Mouse (Mus musculus) MEL (cell line): ENCODE data around the gene Tnni3k. TPM values are rescaled to one million over a fixed set of nuclear protein-coding genes. Genes with fewer than 3 reads are reported as not detected.
A peak's percentile ranks its signal among the peaks of the same experiment; 100 is the strongest.

Experiments
- DNase-seq: peaks from one replicate; pipeline ENCODE4 v3.0.0; 2011; ENCODE audit warnings: low read depth, low spot score
- H3K27ac ChIP-seq: 2 replicates; pipeline ENCODE4 v1.5.1; 2012; ENCODE audit warnings: low read depth, mild to moderate bottlenecking, control low read depth, low read length, moderate library complexity; ENCODE audit not compliant: control insufficient read depth
- H3K27me3 ChIP-seq, 2 experiments: fragments of 150-350 bp in 1 of 2; sonication (generic) in 1 of 2; 2 replicates each; pipeline ENCODE4 v1.6.1; 2012; ENCODE audit warnings: low read length in 2 of 2, mild to moderate bottlenecking in 2 of 2, improper control_type of control experiment in 1 of 2, moderate library complexity in 1 of 2; ENCODE audit not compliant: insufficient read depth in 2 of 2, control insufficient read depth in 1 of 2
- H3K36me3 ChIP-seq, 2 experiments: 2 replicates each; pipeline ENCODE4 v1.6.1; 2012 to 2014; ENCODE audit warnings: low read length in 2 of 2, improper control_type of control experiment in 1 of 2, inconsistent platforms in 1 of 2, mild to moderate bottlenecking in 1 of 2; ENCODE audit not compliant: insufficient read depth in 2 of 2, control insufficient read depth in 1 of 2
- H3K4me1 ChIP-seq, 2 experiments: fragments of 150-350 bp in 1 of 2; sonication (generic) in 1 of 2; 2 replicates each; pipeline ENCODE4 v1.6.1; 2012; ENCODE audit warnings: low read length in 2 of 2, improper control_type of control experiment in 1 of 2, mild to moderate bottlenecking in 1 of 2; ENCODE audit not compliant: insufficient read depth in 2 of 2, control insufficient read depth in 1 of 2
- H3K4me3 ChIP-seq, 2 experiments: fragments of 150-350 bp in 1 of 2; sonication (generic) in 1 of 2; 2 replicates each; pipeline ENCODE4 v1.5.1; 2012; ENCODE audit warnings: low read depth in 2 of 2, low read length in 2 of 2, mild to moderate bottlenecking in 2 of 2, moderate library complexity in 2 of 2, control low read depth in 1 of 2, improper control_type of control experiment in 1 of 2; ENCODE audit not compliant: control insufficient read depth in 1 of 2, insufficient read depth in 1 of 2
- H3K79me2 ChIP-seq: 2 replicates; pipeline ENCODE4 v1.6.1; 2012; ENCODE audit warnings: mild to moderate bottlenecking, low read length, moderate library complexity; ENCODE audit not compliant: control insufficient read depth, poor library complexity, insufficient read depth
- H3K9ac ChIP-seq: 2 replicates; pipeline ENCODE4 v1.6.1; 2012; ENCODE audit warnings: low read depth, mild to moderate bottlenecking, control low read depth, low read length, moderate library complexity; ENCODE audit not compliant: control insufficient read depth, poor library complexity, severe bottlenecking
- H3K9me3 ChIP-seq: fragments of 150-350 bp; sonication (generic); replicated peaks from 2 replicates; pipeline ENCODE4 v1.6.1; 2012; ENCODE audit warnings: mild to moderate bottlenecking, low read length, improper control_type of control experiment, moderate library complexity; ENCODE audit not compliant: insufficient read depth
- CHD1 ChIP-seq: IDR thresholded peaks from 2 replicates; pipeline ENCODE4 v1.6.1; 2012; ENCODE audit warnings: low read depth, mild to moderate bottlenecking, inconsistent platforms, low read length, improper control_type of control experiment
- ELF1 ChIP-seq: IDR thresholded peaks from 2 replicates; pipeline ENCODE4 v1.6.1; 2014; ENCODE audit warnings: low read depth, mild to moderate bottlenecking, inconsistent platforms, low read length, improper control_type of control experiment, moderate library complexity
- EP300 ChIP-seq, 2 experiments: IDR thresholded peaks; 2 replicates each; pipeline ENCODE4 v1.6.1; 2011; ENCODE audit warnings: improper control_type of control experiment in 2 of 2, low read length in 2 of 2, low read depth in 1 of 2, mild to moderate bottlenecking in 1 of 2
- GATA1 ChIP-seq: IDR thresholded peaks from 2 replicates; pipeline ENCODE4 v1.6.1; 2011; ENCODE audit warnings: low read depth, low read length, improper control_type of control experiment
- KAT2A ChIP-seq: conservative IDR thresholded peaks from 2 replicates; pipeline ENCODE4 v1.6.1; 2012; ENCODE audit warnings: low read depth, low read length, improper control_type of control experiment, inconsistent platforms
- MAFK ChIP-seq: IDR thresholded peaks from 2 replicates; pipeline ENCODE4 v1.6.1; 2011; ENCODE audit warnings: low read depth, mild to moderate bottlenecking, low read length, improper control_type of control experiment, borderline replicate concordance
- MAX ChIP-seq: IDR thresholded peaks from 2 replicates; pipeline ENCODE4 v1.6.1; 2011; ENCODE audit warnings: low read length, improper control_type of control experiment
- MAZ ChIP-seq: IDR thresholded peaks from 2 replicates; pipeline ENCODE4 v1.6.1; 2012; ENCODE audit warnings: low read depth, mild to moderate bottlenecking, inconsistent platforms, low read length, improper control_type of control experiment
- MYB ChIP-seq: IDR thresholded peaks from 2 replicates; pipeline ENCODE4 v1.6.1; 2011; ENCODE audit warnings: mild to moderate bottlenecking, low read depth, low read length, improper control_type of control experiment
- MYC ChIP-seq: IDR thresholded peaks from 2 replicates; pipeline ENCODE4 v1.6.1; 2011; ENCODE audit warnings: low read depth, mild to moderate bottlenecking, low read length, improper control_type of control experiment, moderate library complexity
- POLR2A ChIP-seq, 2 experiments: IDR thresholded peaks; 2 replicates each; pipeline ENCODE4 v1.6.1; 2011 to 2012; ENCODE audit warnings: low read length in 2 of 2, mild to moderate bottlenecking in 2 of 2, control low read depth in 1 of 2, improper control_type of control experiment in 1 of 2, low read depth in 1 of 2, moderate library complexity in 1 of 2; ENCODE audit not compliant: control insufficient read depth in 1 of 2, insufficient read depth in 1 of 2, poor library complexity in 1 of 2
- RAD21 ChIP-seq: IDR thresholded peaks from 2 replicates; pipeline ENCODE4 v1.6.1; 2011; ENCODE audit warnings: mild to moderate bottlenecking, low read depth, low read length, improper control_type of control experiment
- TCF12 ChIP-seq: IDR thresholded peaks from 2 replicates; pipeline ENCODE4 v1.6.1; 2014; ENCODE audit warnings: low read depth, mild to moderate bottlenecking, inconsistent platforms, low read length, improper control_type of control experiment, moderate library complexity
- ZC3H11A ChIP-seq: IDR thresholded peaks from 2 replicates; pipeline ENCODE4 v1.6.1; 2012; ENCODE audit warnings: low read depth, mild to moderate bottlenecking, inconsistent platforms, low read length, improper control_type of control experiment
- ZKSCAN1 ChIP-seq: IDR thresholded peaks from 2 replicates; pipeline ENCODE4 v1.6.1; 2012; ENCODE audit warnings: low read depth, mild to moderate bottlenecking, inconsistent platforms, low read length, improper control_type of control experiment, moderate library complexity
- polyA plus RNA-seq, 2 experiments: library from polyadenylated mRNA; stranded (reverse) in 1 of 2; unstranded in 1 of 2; fragments of >175 nt in 1 of 2; fragments of >200 nt in 1 of 2; gene quantifications; 2 replicates each; pipeline versions ENCODE4 v1.2.1 to v1.2.4; 2012; ENCODE audit warnings: low replicate concordance in 2 of 2, low read depth in 1 of 2; ENCODE audit not compliant: insufficient read length in 2 of 2, insufficient read depth in 1 of 2, missing spikeins in 1 of 2
- total RNA-seq: library from RNA; depleted of rRNA; stranded (reverse); fragments of 300-350 nt; gene quantifications from 2 replicates; pipeline ENCODE4 v1.2.3, GENCODE M21; 2012

The Tnni3k gene
- total and polyA plus RNA-seq, 3 experiments = not detected

DNA sequence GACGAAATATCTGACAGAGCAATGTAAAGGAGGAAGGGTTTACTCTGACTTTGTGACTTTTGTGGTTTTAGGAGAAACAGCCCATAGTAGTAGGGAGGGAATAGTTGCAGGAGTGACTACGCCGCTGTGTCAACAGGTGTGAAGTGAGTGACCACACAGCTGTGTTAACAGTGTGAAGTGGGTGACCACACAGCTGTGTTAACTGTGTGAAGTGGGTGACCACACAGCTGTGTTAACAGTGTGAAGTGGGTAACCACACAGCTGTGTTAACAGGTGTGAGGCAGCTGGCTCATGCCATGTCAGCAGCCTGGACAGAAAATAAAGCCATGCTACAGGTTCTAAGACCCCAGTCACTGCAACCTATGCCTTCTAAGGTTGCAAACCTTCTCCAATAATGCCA, 162.0 kb downstream of the Tnni3k start:
- H3K27ac ChIP-seq = no peak overlapping the region
- H3K36me3 ChIP-seq = no peaks in the 10 kb centered on the region
- no peak for DNase-seq
- H3K9ac ChIP-seq = no peak overlapping the region
- H3K4me3 ChIP-seq = no peak overlapping the region
- no peaks in the 10 kb centered on the region for H3K4me1 ChIP-seq
- no peaks in the 10 kb centered on the region for H3K9me3 ChIP-seq
- no peaks in the 10 kb centered on the region for H3K79me2 ChIP-seq
- TF ChIP-seq GATA1 = no peak
- TF ChIP-seq MYC = no peak
- TF ChIP-seq ELF1 = no peak
- TF ChIP-seq ZC3H11A = no peak
- TF ChIP-seq MAX = no peak
- TF ChIP-seq POLR2A (IDR thresholded peaks at IDR 0.05; ENCODE audit: control insufficient read depth in 1 of 2, insufficient read depth in 1 of 2, low read depth in 1 of 2, low read length in 2 of 2, poor library complexity in 1 of 2) = no peak
- no peaks in the 10 kb centered on the region for H3K27me3 ChIP-seq

- Histone ChIP-seq H3K4me1 (no peaks in the 10 kb centered on the region), H3K36me3 (no peaks in the 10 kb centered on the region), H3K9ac (no peak overlapping the region), H3K4me3 (no peak overlapping the region), H3K9me3 (no peaks in the 10 kb centered on the region), H3K27me3 (no peaks in the 10 kb centered on the region), H3K79me2 (no peaks in the 10 kb centered on the region), H3K27ac (no peak overlapping the region)
- TF ChIP-seq MAX = no peak
- no peak for TF ChIP-seq ZKSCAN1
- TF ChIP-seq MAZ = no peak
- TF ChIP-seq MYB = no peak
- TF ChIP-seq MAFK = no peak
- no peak for TF ChIP-seq EP300 (IDR thresholded peaks at IDR 0.05; ENCODE audit: low read depth in 1 of 2, low read length in 2 of 2)
- no peak for TF ChIP-seq CHD1
- DNase-seq = no peak
Observed at GRCm38 (mm10) chr3:154885452-154885851, 169.8 kb downstream of the Tnni3k start.

GRCm38 (mm10) chr3:154885048-154885447, 170.2 kb downstream of the Tnni3k start:
- no peaks in the 10 kb centered on the region for H3K79me2 ChIP-seq
- no peak overlapping the region for H3K4me3 ChIP-seq
- H3K9me3 ChIP-seq = no peaks in the 10 kb centered on the region
- H3K27me3 ChIP-seq = no peaks in the 10 kb centered on the region
- no peaks in the 10 kb centered on the region for H3K36me3 ChIP-seq
- no peak overlapping the region for H3K9ac ChIP-seq
- H3K27ac ChIP-seq = no peak overlapping the region
- DNase-seq = peak; percentile 18
- H3K4me1 ChIP-seq = no peaks in the 10 kb centered on the region
- TF ChIP-seq KAT2A = no peak
- 0 out of 2 replicates have a peak, but pooled peaks have one; percentile 28 for TF ChIP-seq GATA1
- peak; percentile 54; the same call in 1 of the 2 replicates for TF ChIP-seq TCF12
- TF ChIP-seq RAD21 = no peak
